Mouse (Mus musculus): ENCODE measurements around the gene Mga. TPM values are rescaled to one million over a fixed set of nuclear protein-coding genes. Genes with fewer than 3 reads are reported as not detected.

Gene Mga
- total RNA-seq, 2 experiments from 2014 or later = 36.0 to 39.6 TPM

GRCm38 (mm10) chr2:120013831-120014486 lies 116.9 kb downstream of the Mga start:
- intact Hi-C loops (cut with DNase I) = loop anchor here (5.0 kb wide), 1 partner anchor 227 kb away; the partner anchor contains the start of gene Rpap1
- DNase-seq = no peak

- intact Hi-C loops (cut with DNase I) = no loop called here
- no peak for DNase-seq
These were observed 118.9 kb downstream of the Mga start for GRCm38 (mm10) chr2:120015882-120016281.

- no peak for DNase-seq
- intact Hi-C loops (cut with DNase I) = no loop called here
These were observed 120.6 kb downstream of the Mga start for GRCm38 (mm10) chr2:120017599-120017998.

Small RNA genes lying within 50 kb of the gene (microRNA-seq; reads per million reads assigned to microRNA genes)
- gene Mir7665 (ENCODE audit: borderline number of aligned reads in 2 of 2) = 0 reads per million in 2 experiments

Other genes with a start within 250 kb of the Mga start
- 10 to 100 TPM; 58.3 to 70.4 TPM for gene Ndufaf1, start 234.4 kb upstream of the Mga start, total RNA-seq (2021)
- gene Rtf1, start 222.2 kb upstream of the Mga start, total RNA-seq (2021) = 10 to 100 TPM; 22.9 to 24.0 TPM
- under 1 TPM; 0.38 to 0.53 TPM for gene Itpka, start 154.9 kb upstream of the Mga start, total RNA-seq (2021)
- gene Ltk, start 136.8 kb upstream of the Mga start, total RNA-seq (2021) = not detected
- gene Rpap1, start 109.7 kb upstream of the Mga start, total RNA-seq (2021) = 10 to 100 TPM; 13.2 to 13.4 TPM
- gene Tyro3, start 99.5 kb upstream of the Mga start, total RNA-seq (2021) = 1 to 10 TPM; 1.7 to 2.4 TPM
- gene Mapkbp1, start 75.5 kb downstream of the Mga start, total RNA-seq (2021) = 1 to 10 TPM; 7.8 to 9.2 TPM
- 1 to 10 TPM; 7.7 to 8.2 TPM for gene Jmjd7, start 130.3 kb downstream of the Mga start, total RNA-seq (2021)
- 1 to 10 TPM in 1 of 2 experiments, under 1 TPM in 1; 0.68 to 1.3 TPM for gene Gm28042, start 130.3 kb downstream of the Mga start, total RNA-seq (2021)
- 1 to 10 TPM; 2.0 to 2.1 TPM for gene Pla2g4b, start 136.2 kb downstream of the Mga start, total RNA-seq (2021)

All from heart, postnatal 36 days (tissue).